Mouse (Mus musculus) olfactory bulb, adult 2 months (tissue): Measurements from ENCODE around the gene Snrpa1. TPM values are rescaled to one million over a fixed set of nuclear protein-coding genes. Genes with fewer than 3 reads are reported as not detected.

ENCODE experiments used
- H3K27ac ChIP-seq: fragments of 200-500 bp; 2 replicates; pipeline ENCODE4 v1.5.1; 2012; ENCODE audit warnings: low read depth, low read length; ENCODE audit not compliant: insufficient read depth
- H3K4me1 ChIP-seq: fragments of 200-500 bp; 2 replicates; pipeline ENCODE4 v1.6.1; 2012; ENCODE audit warnings: low read length; ENCODE audit not compliant: control insufficient read depth, insufficient read depth
- H3K4me3 ChIP-seq: fragments of 200-500 bp; 2 replicates; pipeline ENCODE4 v1.5.1; 2012; ENCODE audit warnings: mild to moderate bottlenecking, low read depth, low read length, moderate library complexity; ENCODE audit not compliant: insufficient read depth
- CTCF ChIP-seq: fragments of 200-500 bp; IDR thresholded peaks from 2 replicates; pipeline ENCODE4 v1.5.1; 2012; ENCODE audit warnings: low read depth, mild to moderate bottlenecking, low read length, moderate library complexity; ENCODE audit not compliant: insufficient read depth
- POLR2A ChIP-seq: fragments of 200-500 bp; IDR thresholded peaks from 2 replicates; pipeline ENCODE4 v1.6.1; 2012; ENCODE audit warnings: mild to moderate bottlenecking, low read depth, low read length, moderate library complexity; ENCODE audit not compliant: insufficient read depth
- WGBS: fragments of 180-500 bp; shearing (Covaris S2); methylation state at CpG from one replicate; pipeline ENCODE4 v1.1.7; 2018; 5-methylcytosine and 5-hydroxymethylcytosine counted together
- polyA plus RNA-seq: library from polyadenylated mRNA; stranded (reverse); fragments of >200 nt; gene quantifications from 2 replicates; pipeline ENCODE4 v1.2.4, GENCODE M21; 2012; ENCODE audit warnings: low replicate concordance; ENCODE audit not compliant: missing spikeins, insufficient read depth, insufficient read length

Gene Snrpa1
- polyA plus RNA-seq, 1 experiment: not detected

- Histone ChIP-seq H3K4me3 (no peak overlapping the region), H3K27ac (no peak overlapping the region), H3K4me1 (peaks cover 3% of the 10 kb centered on the region)
- TF ChIP-seq CTCF (no peak), POLR2A (no peak)
- WGBS: 78% methylated on average over 11 of the region's 11 CpGs
These were observed 48.4 kb downstream of the Snrpa1 start for GRCm38 (mm10) chr7:66107206-66107605.

- peaks cover 3% of the 10 kb centered on the region for H3K4me1 ChIP-seq
- WGBS: 9% methylated on average over 7 of the region's 7 CpGs
- H3K4me3 ChIP-seq: no peak overlapping the region
- TF ChIP-seq CTCF (no peak), POLR2A (no peak)
- H3K27ac ChIP-seq: no peak overlapping the region
These were observed 49.1 kb downstream of the Snrpa1 start for GRCm38 (mm10) chr7:66107930-66108329.

DNA sequence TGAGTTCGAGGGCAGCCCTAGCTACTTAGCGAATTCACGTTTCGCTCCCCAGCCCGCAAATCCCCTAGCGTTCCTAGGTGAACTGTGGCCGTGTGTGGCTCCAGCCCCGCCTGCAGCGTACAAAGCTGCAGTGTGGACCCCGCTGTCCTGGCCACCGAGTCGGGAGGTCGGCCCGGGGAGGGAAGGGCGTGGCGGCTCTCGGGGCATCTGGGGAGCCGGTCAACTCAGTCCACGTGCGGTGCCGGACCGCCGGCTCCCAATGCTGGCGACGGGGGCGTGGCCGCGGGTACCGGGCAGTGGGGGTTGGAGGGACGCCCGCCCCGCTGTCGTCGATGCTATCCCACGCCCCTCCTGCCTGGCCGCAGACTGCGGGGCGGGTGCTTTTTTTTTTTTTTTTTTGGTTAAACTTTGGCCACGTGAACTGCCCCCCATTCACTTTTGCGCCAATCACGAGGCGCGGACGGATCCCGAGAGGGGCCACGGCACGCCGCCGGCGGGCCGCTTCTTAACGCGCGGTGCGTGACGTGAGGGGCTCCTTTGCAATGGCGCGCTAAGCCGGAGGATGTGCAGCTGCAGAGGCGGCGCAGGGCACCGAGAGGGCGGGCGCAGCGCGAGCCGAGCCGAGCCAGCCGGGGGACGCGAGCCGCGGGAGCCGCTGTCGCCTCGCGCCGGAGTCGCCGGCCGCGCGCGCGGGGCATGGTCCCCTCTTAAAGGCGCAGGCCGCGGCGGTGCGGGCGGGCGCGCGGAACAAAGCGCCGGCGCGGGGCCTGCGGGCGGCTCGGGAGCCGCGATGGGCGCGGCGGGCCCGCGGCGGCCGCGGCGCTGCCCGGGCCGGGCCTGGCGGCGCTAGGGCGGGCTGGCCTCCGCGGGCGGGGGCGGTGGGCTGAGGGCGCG lies 50.4 kb downstream of the Snrpa1 start, which contains the start of gene Chsy1:
Chsy1 (plus strand) TSS at position 555 of the 894 bp plus-strand sequence.
- 12% methylated on average over 122 of the region's 123 CpGs for WGBS
- TF ChIP-seq CTCF (no peak), POLR2A (peak; percentile 76)
- Histone ChIP-seq H3K4me3 (peak within 1 kb of the TSS; percentile 78), H3K4me1 (peaks cover 3% of the 10 kb centered on the region), H3K27ac (peak within 1 kb of the TSS; percentile 68)

DNA sequence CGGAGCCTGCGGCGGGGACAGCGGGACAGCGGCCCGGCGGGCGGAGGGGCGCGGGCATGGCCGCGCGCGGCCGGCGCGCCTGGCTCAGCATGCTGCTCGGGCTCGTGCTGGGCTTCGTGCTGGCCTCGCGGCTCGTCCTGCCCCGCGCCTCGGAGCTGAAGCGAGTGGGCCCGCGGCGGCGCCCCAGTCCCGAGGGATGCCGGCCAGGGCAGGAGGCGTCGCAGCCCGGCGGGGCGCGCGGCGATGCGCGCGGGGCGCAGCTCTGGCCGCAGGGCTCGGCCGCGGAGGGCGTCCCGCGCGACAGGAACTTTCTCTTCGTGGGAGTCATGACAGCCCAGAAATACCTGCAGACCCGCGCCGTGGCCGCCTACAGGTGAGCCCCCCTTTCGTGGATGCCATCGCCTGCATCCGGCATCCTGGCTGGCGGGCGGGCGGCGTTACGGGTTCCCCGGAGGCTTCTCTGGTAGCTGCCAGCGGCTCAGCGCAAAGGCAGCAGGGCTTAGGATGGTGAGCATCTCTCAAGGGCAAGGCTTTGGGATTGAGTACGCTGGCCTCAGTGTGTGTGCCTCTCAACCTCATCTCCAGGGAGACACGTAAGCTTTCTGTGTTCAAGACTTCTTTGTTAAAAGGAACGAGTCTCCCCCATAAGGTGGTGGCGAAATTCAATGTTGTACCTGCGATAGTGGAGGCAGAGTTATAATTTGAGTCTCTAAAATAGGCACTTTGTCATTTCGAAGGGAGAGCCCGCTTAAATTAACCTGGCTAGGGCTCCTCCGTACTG lies 51.2 kb downstream of the Snrpa1 start:
- Histone ChIP-seq H3K4me3 (peak overlapping the region; percentile 78), H3K27ac (peak overlapping the region; percentile 68), H3K4me1 (peaks cover 3% of the 10 kb centered on the region)
- WGBS: 6% methylated on average over 77 of the region's 77 CpGs
- TF ChIP-seq POLR2A (no peak), CTCF (no peak)

- H3K27ac ChIP-seq: peak overlapping the region; percentile 68
- 5% methylated on average over 10 of the region's 10 CpGs for WGBS
- H3K4me3 ChIP-seq: peak overlapping the region; percentile 78
- TF ChIP-seq POLR2A: no peak
- no peak for TF ChIP-seq CTCF
- H3K4me1 ChIP-seq: peaks cover 4% of the 10 kb centered on the region
These were observed 51.9 kb downstream of the Snrpa1 start for GRCm38 (mm10) chr7:66110636-66111112.

GRCm38 (mm10) chr7:66111211-66111610 lies 52.4 kb downstream of the Snrpa1 start:
- peaks cover 9% of the 10 kb centered on the region for H3K4me1 ChIP-seq
- no peak overlapping the region for H3K27ac ChIP-seq
- peak overlapping the region; percentile 78 for H3K4me3 ChIP-seq
- TF ChIP-seq CTCF (no peak), POLR2A (no peak)
- 38% methylated on average over 10 of the region's 10 CpGs for WGBS

DNA sequence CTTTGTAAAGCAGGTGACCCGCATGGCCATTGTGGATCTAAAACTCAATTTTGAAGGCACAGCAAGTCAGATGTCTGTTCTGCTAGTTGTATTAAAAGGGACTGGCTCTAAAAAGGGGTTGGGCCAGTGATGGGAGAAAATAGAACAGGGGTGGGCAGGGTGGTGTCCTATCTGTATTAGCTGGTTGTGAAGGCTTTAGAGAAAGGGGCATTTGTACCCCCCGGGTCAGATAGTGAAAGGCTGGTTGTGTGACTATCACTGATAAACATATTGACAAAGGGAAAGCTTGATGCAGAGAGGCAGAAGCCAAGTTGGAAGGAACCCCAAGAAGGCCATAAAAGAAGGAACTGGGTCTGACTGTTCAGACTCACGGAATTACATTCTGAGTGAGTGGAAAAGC lies 54.8 kb downstream of the Snrpa1 start:
- H3K4me3 ChIP-seq: no peak overlapping the region
- H3K27ac ChIP-seq: no peak overlapping the region
- TF ChIP-seq POLR2A (no peak), CTCF (no peak)
- WGBS: 59% methylated on average over 3 of the region's 3 CpGs
- H3K4me1 ChIP-seq: peaks cover 19% of the 10 kb centered on the region

- Histone ChIP-seq H3K4me1 (peaks cover 20% of the 10 kb centered on the region), H3K27ac (no peak overlapping the region), H3K4me3 (no peak overlapping the region)
- WGBS: 75% methylated on average over 11 of the region's 11 CpGs
- TF ChIP-seq CTCF: no peak
- TF ChIP-seq POLR2A: no peak
These were observed 57.1 kb downstream of the Snrpa1 start for GRCm38 (mm10) chr7:66115821-66116343.

DNA sequence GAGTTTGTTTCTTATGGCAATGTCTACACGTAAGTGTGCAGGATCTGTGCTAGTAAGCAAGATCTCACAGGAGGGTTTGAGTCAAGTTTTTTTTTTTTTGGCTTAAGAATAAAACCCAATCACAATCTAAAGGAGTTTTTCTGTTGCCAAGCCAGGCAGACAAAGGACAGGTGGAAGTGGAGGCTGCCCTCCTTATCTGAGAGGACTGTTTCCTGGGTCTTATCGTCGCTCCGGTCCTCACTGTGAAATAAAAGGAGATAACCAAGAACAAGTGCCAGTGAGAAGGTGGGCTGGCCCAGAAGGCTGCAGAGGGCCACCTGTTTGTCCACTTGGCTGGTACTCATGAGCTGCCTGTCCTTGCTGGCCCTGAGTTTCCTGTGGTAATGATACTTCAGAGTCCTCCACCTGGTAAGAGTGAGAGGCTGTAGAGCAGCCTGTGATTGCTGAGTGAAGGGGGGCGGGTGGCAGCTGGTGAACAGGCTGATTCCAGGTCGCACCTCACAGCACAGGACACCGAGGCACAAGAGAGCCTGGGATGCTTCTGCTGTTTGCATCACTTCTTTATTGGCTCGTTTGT lies 58.2 kb downstream of the Snrpa1 start:
- Histone ChIP-seq H3K27ac (0 out of 2 replicates have a peak overlapping the region, but pooled peaks have one; percentile 20), H3K4me1 (peaks cover 22% of the 10 kb centered on the region), H3K4me3 (no peak overlapping the region)
- 79% methylated on average over 8 of the region's 8 CpGs for WGBS
- TF ChIP-seq POLR2A (no peak), CTCF (no peak)
